Mouse (Mus musculus) liver, postnatal 0 days (tissue): ENCODE measurements around the gene B4galt2.

Experiments
- CTCF ChIP-seq: sonication (generic); IDR thresholded peaks from 2 replicates; pipeline ENCODE4 v1.5.1; 2016; ENCODE audit warnings: antibody characterized with exemption, low read depth
- EP300 ChIP-seq: IDR thresholded peaks from 2 replicates; pipeline ENCODE4 v1.6.1; 2016; ENCODE audit warnings: antibody characterized with exemption, low read depth, mild to moderate bottlenecking

GRCm38 (mm10) chr4:117889471-117889870, 6.2 kb upstream of the B4galt2 start:
- TF ChIP-seq EP300 = no peak
- TF ChIP-seq CTCF = no peak
